Mouse (Mus musculus) G1E (cell line): ENCODE data around the gene Man1b1.

Source experiments
- CTCF ChIP-seq: IDR thresholded peaks from 2 replicates; pipeline ENCODE4 v1.5.1; 2012; ENCODE audit warnings: low read depth, low read length, inconsistent platforms, mixed read lengths
- GATA1 ChIP-seq: IDR thresholded peaks from 2 replicates; pipeline ENCODE4 v1.6.1; 2012; ENCODE audit warnings: borderline replicate concordance, low read length, inconsistent platforms, mixed read lengths
- TAL1 ChIP-seq: conservative IDR thresholded peaks from 2 replicates; pipeline ENCODE4 v1.6.1; 2012; ENCODE audit warnings: low read depth, low read length, inconsistent platforms, mixed read lengths

- TF ChIP-seq CTCF = 0 out of 2 replicates have a peak, but pooled peaks have one; percentile 27
- no peak for TF ChIP-seq TAL1
- no peak for TF ChIP-seq GATA1
Observed at GRCm38 (mm10) chr2:25328440-25328839, 3.7 kb upstream of the Man1b1 start.
